Mouse (Mus musculus) adrenal gland, postnatal 10 days (tissue): ENCODE results near the gene Cables2. TPM values are rescaled to one million over a fixed set of nuclear protein-coding genes. Genes with fewer than 3 reads are reported as not detected.

Experiments
- DNase-seq: peaks from one replicate; pipeline ENCODE4 v3.0.0; 2021; ENCODE audit warnings: mixed read lengths
- long read RNA-seq, 2 experiments: library from polyadenylated mRNA; stranded (forward); transcript quantifications; one replicate each; pipeline ENCODE4 v2.0.0; 2021
- total RNA-seq, 2 experiments: library from RNA; stranded (reverse); gene quantifications; 2 replicates each; pipeline ENCODE4 v1.2.3; 2021

Gene Cables2
- total RNA-seq = 10 to 100 TPM; 17.3 to 19.8 TPM
- long read RNA-seq, experiment 1, transcript Cables2-201 (10 exons, 2,975 nt) = major isoform, 17 of 32 reads
- long read RNA-seq, experiment 1, partial matches to known transcripts = 3 of 32 reads
- long read RNA-seq, experiment 1, other reads (novel, unspliced or antisense) = 12 of 32 reads
- long read RNA-seq, experiment 2, full-length matches to known transcripts = 26 of 38 reads
- long read RNA-seq, experiment 2, partial matches to known transcripts = 2 of 38 reads
- long read RNA-seq, experiment 2, other reads (novel, unspliced or antisense) = 10 of 38 reads

DNA sequence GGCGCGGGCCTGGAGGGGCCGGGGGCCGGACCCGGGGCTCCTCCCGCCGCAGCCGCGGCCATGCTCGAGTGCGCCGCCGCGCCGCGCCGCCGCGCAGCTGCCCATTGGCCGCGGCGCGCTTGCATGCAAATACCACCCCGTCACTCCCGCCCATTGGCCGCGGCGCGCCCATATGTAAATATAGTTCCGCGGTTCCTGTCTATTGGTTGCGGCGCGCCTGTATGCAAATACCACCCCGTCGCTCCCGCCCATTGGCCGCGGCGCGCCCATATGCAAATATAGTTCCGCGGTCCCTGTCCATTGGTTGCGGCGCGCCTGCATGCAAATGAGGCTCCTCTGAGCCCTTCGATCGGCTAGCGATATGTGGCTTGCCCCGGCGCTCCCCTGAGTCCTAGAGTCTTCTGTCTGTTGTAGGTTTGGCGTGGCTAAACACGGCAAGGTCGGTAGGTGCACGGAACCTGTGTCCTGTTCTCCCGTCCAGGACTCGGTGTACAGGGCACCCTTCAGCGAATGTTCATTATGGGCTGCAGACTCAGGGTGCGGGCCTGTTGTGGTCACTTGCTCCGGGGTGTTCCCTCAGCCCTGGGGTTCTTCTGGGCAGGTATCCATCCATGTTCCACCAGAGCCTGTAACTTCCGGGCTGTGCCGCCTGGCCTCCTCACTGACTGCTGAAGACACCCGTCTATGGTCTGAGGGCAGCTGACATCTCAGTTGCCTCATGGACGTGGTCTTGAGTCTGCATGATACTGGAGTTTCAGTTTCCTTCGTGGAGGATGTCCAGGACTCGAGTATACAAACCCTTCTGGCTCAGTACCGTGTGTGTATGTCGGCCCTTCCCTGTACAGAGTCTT lies at the start of gene Cables2:
Cables2 (minus strand) TSS at position 103 of the 851 bp plus-strand sequence.
- peak; percentile 93 for DNase-seq

DNA sequence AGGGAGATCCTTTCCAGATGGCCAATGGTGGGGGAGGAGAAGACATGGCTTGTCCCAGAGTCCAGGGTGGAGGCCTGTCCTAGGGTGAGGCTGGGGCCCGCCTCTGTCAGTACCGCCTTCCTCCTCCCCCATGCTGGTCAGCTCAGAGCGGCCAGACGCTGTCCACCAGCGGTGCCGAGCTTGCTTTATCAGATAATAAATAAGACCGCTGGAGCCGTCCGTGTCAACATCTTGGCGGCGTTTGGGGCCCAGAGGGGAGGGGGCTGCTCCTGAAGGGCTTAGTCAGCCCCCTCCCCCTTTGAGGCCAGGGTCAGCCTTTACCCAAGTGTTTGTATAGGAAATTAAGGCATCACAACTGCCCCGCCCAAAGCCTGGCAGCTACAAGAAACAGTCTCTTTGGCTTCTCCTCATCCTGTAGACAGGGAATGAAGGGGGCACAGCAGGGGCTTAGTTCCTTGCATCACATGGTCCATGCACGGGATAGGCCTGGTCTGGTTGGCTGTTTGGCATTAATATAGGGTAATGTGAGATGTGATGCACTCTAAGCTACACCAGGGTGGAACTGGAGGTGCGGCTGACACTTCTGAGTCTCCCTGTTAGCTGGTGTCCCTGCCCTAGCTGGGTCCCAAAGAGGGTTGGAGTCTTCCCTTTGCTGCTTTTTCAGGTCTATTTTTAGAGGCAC lies 49.5 kb upstream of the Cables2 start:
- no peak for DNase-seq

DNA sequence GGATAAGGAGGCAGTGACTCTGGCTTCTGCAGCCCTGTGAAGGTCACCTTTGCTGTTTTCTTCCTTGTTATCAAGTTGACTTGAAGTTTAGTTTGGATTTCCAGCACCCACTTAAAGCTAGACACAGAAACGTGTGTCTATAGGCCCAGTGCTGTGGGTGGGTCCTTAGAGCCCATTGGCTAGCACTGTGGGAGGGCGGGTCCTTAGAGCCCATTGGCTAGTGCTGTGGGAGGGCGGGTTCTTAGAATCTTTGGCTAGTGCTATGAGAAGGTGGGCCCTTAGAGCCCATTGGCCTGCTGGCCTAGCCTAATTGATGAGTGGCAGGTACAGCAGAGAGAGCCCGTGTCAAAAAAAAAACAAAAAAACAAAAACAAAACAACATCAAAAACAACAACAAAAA lies 46.9 kb upstream of the Cables2 start:
- DNase-seq = no peak

DNA sequence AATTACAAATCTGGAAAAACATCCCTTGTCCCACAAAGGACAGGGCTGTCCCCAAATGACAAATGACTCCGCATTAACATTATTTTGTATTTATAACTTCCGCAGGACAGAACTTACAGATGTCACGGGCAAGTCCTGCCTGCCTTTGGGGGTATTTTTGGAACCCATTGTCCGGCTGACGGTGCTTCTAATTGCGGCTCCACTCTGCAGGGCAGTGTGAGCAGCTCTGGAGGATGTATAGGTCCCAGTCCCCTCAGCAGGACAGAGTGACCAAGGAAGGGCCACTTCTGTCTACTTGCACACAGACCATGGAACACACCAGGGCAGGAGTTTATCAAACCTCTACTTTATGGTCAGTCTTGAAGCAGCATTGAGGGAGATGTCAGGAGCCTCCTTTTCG lies 44.3 kb upstream of the Cables2 start:
- DNase-seq = no peak

- no peak for DNase-seq
Observed at GRCm38 (mm10) chr2:180314292-180314691, 41.0 kb upstream of the Cables2 start.

- DNase-seq = no peak
Observed at GRCm38 (mm10) chr2:180311147-180311546, 37.9 kb upstream of the Cables2 start.

GRCm38 (mm10) chr2:180307680-180308079 lies 34.4 kb upstream of the Cables2 start:
- no peak for DNase-seq

DNA sequence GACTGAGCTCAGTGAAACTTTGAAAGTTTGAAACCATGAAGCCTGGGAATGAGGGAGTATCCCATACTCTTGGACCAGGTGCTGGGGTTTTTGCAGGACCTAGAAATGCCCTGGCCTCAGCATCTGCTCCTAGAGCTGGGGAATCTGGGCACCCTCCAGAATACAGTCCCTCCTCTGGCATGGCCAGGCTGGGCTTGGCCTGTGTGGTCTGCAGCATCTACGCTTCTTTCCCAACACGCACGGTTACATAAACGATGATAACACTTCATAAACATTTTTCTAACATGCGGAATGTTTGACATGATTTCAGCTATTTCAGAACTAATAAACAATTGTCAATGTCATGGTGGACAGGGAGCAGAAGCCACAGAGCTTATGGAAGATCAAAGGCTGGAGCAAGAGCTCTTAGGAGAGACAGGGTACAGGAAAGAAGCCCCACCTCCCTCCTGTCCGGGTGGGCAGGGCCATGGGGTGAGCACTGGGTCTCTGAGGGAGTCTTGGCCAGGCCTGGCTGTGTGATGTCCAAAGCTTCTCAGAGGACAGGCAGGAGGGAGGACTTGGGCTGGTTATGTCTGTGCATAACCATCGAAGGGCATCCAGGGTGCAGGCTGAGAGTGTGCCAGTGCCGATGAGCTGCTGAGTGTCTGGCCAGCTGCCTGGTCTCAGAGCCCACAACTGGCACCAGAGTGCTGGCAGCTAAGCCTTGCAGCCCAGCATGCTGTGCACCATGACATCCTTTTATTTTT lies 33.3 kb upstream of the Cables2 start:
- peak; percentile 24 for DNase-seq

DNA sequence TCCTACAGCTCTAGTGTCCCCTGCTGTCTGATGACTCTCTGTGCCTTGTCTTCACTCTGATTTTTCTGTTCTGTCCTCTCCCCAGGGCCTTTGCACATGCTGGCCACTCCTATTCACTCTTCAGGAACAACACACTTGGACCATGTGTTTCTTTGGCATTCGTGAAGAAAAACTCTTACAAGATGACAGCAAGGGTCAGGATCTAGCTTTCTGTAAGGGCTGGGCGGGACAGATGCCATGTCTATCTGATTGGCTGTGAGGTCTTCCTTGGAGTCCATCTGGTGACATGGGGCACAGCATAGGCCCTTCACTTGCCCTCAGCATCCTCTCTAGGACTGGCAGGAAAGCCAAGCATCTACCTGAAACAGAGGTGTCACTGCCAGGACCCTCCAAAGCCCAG lies 32.7 kb upstream of the Cables2 start:
- DNase-seq = no peak

- DNase-seq = no peak
Observed at GRCm38 (mm10) chr2:180305490-180305889, 32.2 kb upstream of the Cables2 start.

DNA sequence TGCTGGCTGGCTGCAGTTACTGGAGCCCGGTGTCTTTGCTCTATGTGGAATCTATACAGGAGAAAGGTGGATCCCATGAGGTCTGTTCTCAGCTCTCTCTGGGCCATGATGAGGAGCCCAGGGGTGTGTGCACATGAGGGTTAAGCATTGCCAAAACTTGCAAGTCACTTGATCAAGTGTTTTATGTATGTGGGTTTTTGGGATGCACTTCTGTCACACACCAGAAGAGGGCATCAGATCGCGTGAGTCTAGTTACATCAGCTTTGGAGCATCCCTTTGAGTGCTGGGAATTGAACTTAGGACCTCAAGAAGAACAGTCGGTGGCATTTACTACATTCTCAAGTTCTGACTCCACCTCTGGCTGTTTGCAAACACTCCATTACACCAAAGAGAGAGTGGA lies 31.3 kb upstream of the Cables2 start:
- DNase-seq = no peak

- no peak for DNase-seq
Observed at GRCm38 (mm10) chr2:180303468-180303867, 30.2 kb upstream of the Cables2 start.

- no peak for DNase-seq
Observed at GRCm38 (mm10) chr2:180302201-180302600, 28.9 kb upstream of the Cables2 start.

DNA sequence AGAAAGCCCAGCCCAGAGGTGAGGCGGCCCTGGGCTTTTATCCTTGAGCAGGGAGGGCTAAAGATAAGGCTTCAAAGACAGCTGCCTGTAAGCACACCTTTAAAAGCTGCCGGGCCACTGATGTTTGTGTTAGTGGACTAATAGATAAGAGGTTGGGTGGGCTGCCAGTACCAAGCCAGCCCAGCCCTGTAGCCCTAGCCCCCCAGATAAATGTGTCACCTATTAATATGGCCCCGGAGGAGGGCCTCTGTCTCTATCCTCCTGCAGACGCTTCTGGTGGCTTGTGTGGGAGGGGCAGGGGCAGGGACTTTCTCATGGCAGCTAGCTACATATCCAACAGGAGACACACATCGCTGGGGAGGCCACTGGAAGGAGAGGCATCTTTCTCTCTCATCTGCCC lies 27.5 kb upstream of the Cables2 start:
- no peak for DNase-seq

DNA sequence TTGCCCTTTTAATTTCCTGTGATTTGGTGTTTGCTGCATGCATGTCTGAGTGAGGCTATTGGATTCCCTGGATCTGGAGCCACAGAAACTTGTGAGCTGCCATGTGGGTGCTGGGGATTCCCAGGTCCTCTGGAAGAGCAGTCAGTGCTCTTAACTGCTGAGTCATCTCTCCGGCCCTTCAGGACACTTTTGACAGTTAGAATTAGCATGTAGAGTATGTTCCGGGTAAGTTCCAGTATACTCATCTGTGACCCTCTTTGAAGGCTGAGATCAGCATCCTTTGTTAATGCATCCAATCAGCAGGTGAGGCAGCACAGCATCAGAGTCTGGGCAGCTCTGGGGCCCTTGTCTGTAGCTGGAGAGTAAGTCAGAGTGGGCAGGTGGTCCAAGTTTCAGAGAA lies 27.0 kb upstream of the Cables2 start:
- no peak for DNase-seq

DNA sequence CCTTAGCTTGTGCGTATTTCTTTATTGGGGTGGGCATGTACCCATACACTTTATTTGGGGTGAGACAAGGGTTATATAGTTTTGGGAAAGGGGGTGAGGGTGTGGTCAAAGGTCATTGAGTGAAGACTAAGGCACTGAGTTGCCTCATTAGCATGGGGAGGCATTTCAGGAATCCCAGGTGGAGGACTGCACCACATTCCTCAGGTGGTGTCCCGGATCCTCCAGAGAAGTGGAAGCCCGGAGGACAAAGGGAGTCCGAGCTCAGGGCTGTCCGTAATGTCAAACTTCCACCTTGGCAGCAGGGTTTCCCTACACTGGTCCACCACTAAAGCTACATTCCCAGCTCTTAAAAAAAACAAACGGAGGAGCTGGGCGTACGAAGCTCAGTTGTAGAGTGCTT lies 19.6 kb upstream of the Cables2 start:
- no peak for DNase-seq

GRCm38 (mm10) chr2:180292026-180292425 lies 18.7 kb upstream of the Cables2 start:
- no peak for DNase-seq

DNA sequence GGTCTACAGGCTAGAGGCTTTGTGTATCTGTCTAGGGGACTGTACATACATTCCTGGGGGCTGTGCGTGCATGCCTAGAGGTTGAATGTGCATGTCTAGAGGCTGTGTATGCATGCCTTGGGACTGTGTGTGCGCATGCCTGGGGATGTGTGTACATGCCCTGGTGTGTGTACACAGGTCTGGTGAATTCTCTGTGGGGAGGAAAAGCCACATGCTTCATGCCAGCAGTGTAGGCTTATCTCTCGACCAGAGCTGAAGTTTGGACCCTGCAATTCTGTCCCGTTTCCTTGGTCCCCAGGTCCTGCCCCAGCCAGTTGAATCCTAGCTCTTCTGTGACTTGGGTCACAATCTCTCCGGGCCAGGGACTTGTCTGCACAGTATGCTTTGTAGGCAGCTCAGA lies 18.3 kb upstream of the Cables2 start:
- no peak for DNase-seq

DNA sequence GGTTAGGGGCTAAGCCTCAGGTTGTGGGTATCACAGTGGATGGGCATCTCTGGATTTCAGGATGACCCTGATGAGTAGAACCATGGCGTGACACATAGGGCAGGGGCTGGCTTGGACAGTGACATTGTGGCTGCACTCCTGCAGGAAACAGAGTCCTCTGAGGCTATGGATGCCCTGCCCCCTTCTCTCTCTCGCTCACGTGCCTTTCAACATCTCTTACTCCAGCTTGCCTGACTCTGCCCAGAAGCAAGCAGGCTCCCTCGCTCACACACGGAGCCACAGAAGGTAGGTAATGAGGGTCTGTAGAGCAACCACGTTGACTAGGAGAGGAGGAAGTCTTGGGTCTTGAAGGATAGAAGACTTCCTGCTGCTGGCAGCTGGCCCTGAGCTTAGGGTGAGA lies 17.2 kb upstream of the Cables2 start:
- DNase-seq = no peak

DNA sequence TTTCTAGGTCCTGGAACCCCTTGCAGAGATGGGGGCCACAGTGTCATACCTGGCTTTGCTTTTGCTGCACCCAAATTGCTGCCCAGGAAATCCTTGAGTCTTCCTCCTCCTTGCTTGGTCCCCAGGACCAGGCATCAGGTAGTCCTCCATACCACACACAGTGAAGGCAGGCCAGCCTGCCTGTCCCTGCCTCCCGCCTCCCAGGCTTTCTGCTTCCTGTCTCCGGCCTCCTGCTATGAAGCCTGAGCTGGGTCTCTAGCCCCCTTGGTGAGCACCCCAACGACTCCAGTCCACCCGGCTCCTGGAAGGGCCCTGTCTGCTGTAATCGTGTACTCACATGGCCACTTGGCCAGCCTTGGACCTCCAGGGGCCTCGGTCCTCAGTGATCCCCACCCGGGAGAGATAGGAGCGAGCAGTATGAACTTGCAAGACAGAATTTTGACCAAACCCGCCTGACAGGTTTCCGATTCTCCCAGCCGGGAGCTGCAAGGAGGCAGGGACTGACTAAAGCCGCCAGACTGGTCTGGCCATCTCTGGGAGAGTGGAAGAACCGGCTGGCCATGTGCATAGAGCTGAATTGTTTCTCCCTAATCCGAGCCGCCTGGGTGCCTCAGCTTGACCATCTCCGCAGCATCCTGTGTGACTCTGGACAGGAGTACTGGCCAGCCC lies 16.3 kb upstream of the Cables2 start, which contains the start of gene Rbbp8nl:
Rbbp8nl (minus strand) TSS at position 440 of the 669 bp plus-strand sequence.
- no peak for DNase-seq

- no peak for DNase-seq
Observed at GRCm38 (mm10) chr2:180288966-180289365, 15.7 kb upstream of the Cables2 start.

GRCm38 (mm10) chr2:180279321-180279720 lies 6.0 kb upstream of the Cables2 start:
- no peak for DNase-seq
